Mouse (Mus musculus) kidney, adult 2 months (tissue): ENCODE results near the gene Esr1. TPM values are rescaled to one million over a fixed set of nuclear protein-coding genes. Genes with fewer than 3 reads are reported as not detected.
A peak's percentile ranks its signal among the peaks of the same experiment; 100 is the strongest.

ENCODE experiments used
- DNase-seq: peaks from one replicate; pipeline ENCODE4 v3.0.0; 2021
- H3K27ac ChIP-seq: fragments of 200-500 bp; 2 replicates; pipeline ENCODE4 v1.5.1; 2012; ENCODE audit warnings: low read depth, low read length, control low read depth, inconsistent platforms; ENCODE audit not compliant: insufficient read depth
- H3K27me3 ChIP-seq: fragments of 200-500 bp; replicated peaks from 2 replicates; pipeline ENCODE4 v1.6.1; 2012; ENCODE audit warnings: mild to moderate bottlenecking, moderate library complexity, low read length, inconsistent platforms; ENCODE audit not compliant: control insufficient read depth, insufficient read depth
- H3K36me3 ChIP-seq: fragments of 200-500 bp; 2 replicates; pipeline ENCODE4 v1.6.1; 2012; ENCODE audit warnings: mild to moderate bottlenecking, moderate library complexity, low read length, inconsistent platforms; ENCODE audit not compliant: control insufficient read depth, insufficient read depth
- H3K4me1 ChIP-seq: fragments of 200-500 bp; 2 replicates; pipeline ENCODE4 v1.6.1; 2011; ENCODE audit warnings: low read length; ENCODE audit not compliant: control insufficient read depth, insufficient read depth
- H3K4me3 ChIP-seq: fragments of 200-500 bp; 2 replicates; pipeline ENCODE4 v1.5.1; 2011; ENCODE audit warnings: mild to moderate bottlenecking, low read depth, low read length, control low read depth; ENCODE audit not compliant: insufficient read depth
- CTCF ChIP-seq: fragments of 200-500 bp; conservative IDR thresholded peaks from 2 replicates; pipeline ENCODE4 v1.5.1; 2011; ENCODE audit warnings: low read depth, mild to moderate bottlenecking, control low read depth, low read length, moderate library complexity, mixed read lengths; ENCODE audit not compliant: insufficient read depth, insufficient read length
- POLR2A ChIP-seq: fragments of 200-500 bp; IDR thresholded peaks from one replicate; pipeline ENCODE4 v1.6.1; 2011; ENCODE audit warnings: low read depth, low read length, control low read depth
- WGBS: fragments of 180-500 bp; shearing (Covaris S2); methylation state at CpG from one replicate; pipeline ENCODE4 v1.1.7; 2018; 5-methylcytosine and 5-hydroxymethylcytosine counted together
- polyA plus RNA-seq: library from polyadenylated mRNA; depleted of rRNA; stranded (reverse); fragments of >200 nt; gene quantifications from 2 replicates; pipeline ENCODE4 v1.2.3, GENCODE M21; 2012

Esr1 gene
- polyA plus RNA-seq, 1 experiment, result 5.1 TPM

DNA sequence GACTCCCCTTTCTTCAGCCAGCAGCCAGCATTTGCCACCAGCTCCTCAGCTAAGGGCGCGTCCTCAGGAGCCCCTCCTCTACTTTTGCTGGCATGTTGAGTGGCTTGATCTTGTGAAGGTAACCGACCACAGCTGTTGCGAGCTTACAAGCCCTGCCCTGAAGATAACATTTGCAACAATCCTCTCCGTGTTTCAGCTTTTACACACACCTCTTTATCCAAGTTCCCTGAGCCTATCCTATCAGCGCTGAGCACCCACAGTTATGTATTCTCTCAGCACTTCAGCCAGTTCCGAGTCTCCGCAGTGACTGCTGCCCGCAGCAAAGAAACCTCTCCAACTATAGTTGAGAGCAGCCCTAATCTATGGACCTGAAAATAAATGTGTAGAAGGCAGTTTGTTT, 16.0 kb downstream of the Esr1 start:
- no peaks in the 10 kb centered on the region for H3K4me1 ChIP-seq
- 91% methylated on average over 9 of the region's 9 CpGs for WGBS
- H3K27ac ChIP-seq, result no peak overlapping the region
- H3K36me3 ChIP-seq, result no peaks in the 10 kb centered on the region
- no peak for TF ChIP-seq CTCF
- DNase-seq, result no peak
- H3K27me3 ChIP-seq, result no peaks in the 10 kb centered on the region
- no peak overlapping the region for H3K4me3 ChIP-seq

DNA sequence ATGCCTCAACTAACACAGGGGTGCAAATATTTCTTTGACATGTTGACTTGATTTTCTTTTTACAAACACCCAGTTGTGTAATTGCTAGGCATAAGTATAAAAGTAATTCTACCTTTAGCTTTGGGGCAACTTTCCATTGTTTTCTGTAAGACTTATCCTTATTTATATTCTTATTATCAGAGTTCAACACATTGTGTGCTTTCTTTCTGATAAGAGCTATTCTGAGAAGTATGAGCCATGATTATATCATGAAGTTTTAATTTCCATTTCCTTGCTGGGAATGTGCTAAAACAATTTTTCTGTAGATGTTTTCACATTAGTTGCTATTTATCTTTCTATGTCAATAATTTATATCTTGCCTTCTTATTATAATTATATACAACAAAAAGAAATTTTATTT, 17.9 kb downstream of the Esr1 start:
- TF ChIP-seq CTCF, result no peak
- no peak for TF ChIP-seq POLR2A
- no peak overlapping the region for H3K4me3 ChIP-seq
- no peak overlapping the region for H3K27ac ChIP-seq
- H3K27me3 ChIP-seq, result no peaks in the 10 kb centered on the region
- no peaks in the 10 kb centered on the region for H3K36me3 ChIP-seq
- no peak for DNase-seq
- H3K4me1 ChIP-seq, result no peaks in the 10 kb centered on the region

- no peak overlapping the region for H3K27ac ChIP-seq
- H3K4me3 ChIP-seq, result peak overlapping the region; percentile 28; the same call in 1 of the 2 replicates
- no peaks in the 10 kb centered on the region for H3K36me3 ChIP-seq
- WGBS, result 63% methylated on average over 11 of the region's 11 CpGs
- no peak for DNase-seq
- no peak for TF ChIP-seq CTCF
- no peak for TF ChIP-seq POLR2A
- no peaks in the 10 kb centered on the region for H3K27me3 ChIP-seq
- H3K4me1 ChIP-seq, result no peaks in the 10 kb centered on the region
Observed at GRCm38 (mm10) chr10:4632211-4632704, 20.9 kb downstream of the Esr1 start.

GRCm38 (mm10) chr10:4633287-4634030, 22.1 kb downstream of the Esr1 start:
- 70% methylated on average over 14 of the region's 14 CpGs for WGBS
- TF ChIP-seq POLR2A, result no peak
- no peak for TF ChIP-seq CTCF
- Histone ChIP-seq H3K27ac (no peak overlapping the region), H3K36me3 (no peaks in the 10 kb centered on the region), H3K4me1 (no peaks in the 10 kb centered on the region), H3K27me3 (no peaks in the 10 kb centered on the region), H3K4me3 (no peak overlapping the region)
- no peak for DNase-seq

- Histone ChIP-seq H3K4me3 (no peak overlapping the region), H3K27me3 (no peaks in the 10 kb centered on the region), H3K4me1 (no peaks in the 10 kb centered on the region), H3K27ac (no peak overlapping the region), H3K36me3 (no peaks in the 10 kb centered on the region)
- DNase-seq, result no peak
- 58% methylated on average over 6 of the region's 6 CpGs for WGBS
- TF ChIP-seq CTCF (no peak), POLR2A (no peak)
Observed at GRCm38 (mm10) chr10:4635740-4636139, 24.3 kb downstream of the Esr1 start.

- WGBS, result 77% methylated on average over 7 of the region's 7 CpGs
- peak; percentile 20 for DNase-seq
Observed at GRCm38 (mm10) chr10:4646074-4646473, 34.7 kb downstream of the Esr1 start.

GRCm38 (mm10) chr10:4646851-4647250, 35.5 kb downstream of the Esr1 start:
- 88% methylated on average over 9 of the region's 9 CpGs for WGBS
- no peak overlapping the region for H3K27ac ChIP-seq
- H3K36me3 ChIP-seq, result no peaks in the 10 kb centered on the region
- H3K4me3 ChIP-seq, result no peak overlapping the region
- no peaks in the 10 kb centered on the region for H3K4me1 ChIP-seq
- TF ChIP-seq POLR2A, result no peak
- TF ChIP-seq CTCF, result no peak
- H3K27me3 ChIP-seq, result no peaks in the 10 kb centered on the region
- DNase-seq, result no peak

More at GRCm38 (mm10) chr10:4646074-4646473, 34.7 kb downstream of the Esr1 start:
- Histone ChIP-seq H3K27me3 (no peaks in the 10 kb centered on the region), H3K4me3 (no peak overlapping the region), H3K27ac (no peak overlapping the region), H3K4me1 (no peaks in the 10 kb centered on the region), H3K36me3 (no peaks in the 10 kb centered on the region)
- TF ChIP-seq CTCF (no peak), POLR2A (no peak)
